Mouse (Mus musculus): Measurements from ENCODE around the gene Csmd2. TPM values are rescaled to one million over a fixed set of nuclear protein-coding genes. Genes with fewer than 3 reads are reported as not detected.

The Csmd2 gene
- total RNA-seq, 1 experiment, result 0.80 TPM

DNA sequence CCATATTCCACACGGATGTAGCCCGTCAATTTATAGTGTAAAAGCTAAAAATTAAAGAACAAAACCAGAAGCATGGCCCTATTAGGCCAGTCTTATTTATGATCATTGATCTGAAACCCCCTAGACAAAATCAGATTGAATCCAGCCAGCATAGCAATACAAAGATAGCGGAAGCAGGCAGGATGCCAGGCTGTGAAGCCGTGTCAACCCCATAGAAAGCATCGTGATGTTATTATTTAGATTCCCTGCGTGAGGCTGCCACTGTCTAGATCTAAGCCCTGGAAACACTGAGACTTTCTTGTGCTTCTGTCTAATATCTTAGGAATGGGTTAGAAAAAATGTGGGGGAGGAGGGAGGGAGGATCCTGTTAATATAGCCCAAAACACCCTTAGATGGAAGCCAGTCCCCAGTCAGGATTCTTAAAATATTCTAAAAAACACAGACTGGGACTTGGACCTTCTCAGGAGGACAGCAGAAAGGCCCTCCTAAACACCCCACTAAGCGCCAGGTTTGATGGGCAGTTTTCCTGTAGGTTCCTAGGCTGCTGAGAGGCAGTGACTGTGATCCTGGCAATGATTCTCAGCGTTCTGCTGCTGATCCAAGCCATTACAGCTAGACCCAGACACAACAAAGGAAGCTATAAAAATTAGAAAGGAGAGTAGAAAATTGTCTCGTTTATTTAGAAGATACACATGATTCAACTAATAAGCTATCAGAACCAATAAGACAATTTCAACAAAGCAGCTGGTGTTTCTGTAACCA lies 419.6 kb downstream of the Csmd2 start:
- H3K27ac ChIP-seq (ENCODE audit: insufficient read depth, low read depth, low read length, poor library complexity, severe bottlenecking), result no peak overlapping the region
- H3K9ac ChIP-seq (ENCODE audit: insufficient read depth, low read depth, low read length, poor library complexity, severe bottlenecking), result no peak overlapping the region
- in situ Hi-C loops (cut with MboI; ENCODE audit: low sequenced_read_pairs in 2 of 2, unreplicated experiment in 2 of 2), result no loop called here
- no peaks in the 10 kb centered on the region for H3K4me1 ChIP-seq (ENCODE audit: control insufficient read depth in 2 of 2, insufficient read depth in 2 of 2, low read length in 2 of 2, poor library complexity in 1 of 2)
- DNase-seq (ENCODE audit: low read depth, low spot score), result no peak
- no peak for TF ChIP-seq ZNF384 (IDR thresholded peaks at IDR 0.05; ENCODE audit: low read depth, low read length)
- TF ChIP-seq HCFC1 (IDR thresholded peaks at IDR 0.05; ENCODE audit: borderline replicate concordance, insufficient read depth, low read length), result no peak
- TF ChIP-seq MAFK (IDR thresholded peaks at IDR 0.05; ENCODE audit: insufficient read depth, low read depth, low read length), result no peak
- no peak for TF ChIP-seq CHD2 (IDR thresholded peaks at IDR 0.05; ENCODE audit: low read depth, low read length)
- no peak for TF ChIP-seq ZC3H11A (IDR thresholded peaks at IDR 0.05; ENCODE audit: borderline replicate concordance, low read depth, low read length)
- H3K36me3 ChIP-seq (ENCODE audit: control insufficient read depth, insufficient read depth, low read length, poor library complexity, severe bottlenecking), result no peaks in the 10 kb centered on the region
- no peaks in the 10 kb centered on the region for H3K9me3 ChIP-seq (ENCODE audit: control insufficient read depth, insufficient read depth, low read depth, low read length)
- H3K4me3 ChIP-seq (ENCODE audit: insufficient read depth in 1 of 2, low read depth in 1 of 2, low read length in 2 of 2, poor library complexity in 1 of 2, severe bottlenecking in 1 of 2), result no peak overlapping the region

GRCm38 (mm10) chr4:128411941-128412630 lies 424.4 kb downstream of the Csmd2 start:
- no peak for DNase-seq (ENCODE audit: low read depth, low spot score)
- Histone ChIP-seq H3K9me3 (ENCODE audit: control insufficient read depth, insufficient read depth, low read depth, low read length) (no peaks in the 10 kb centered on the region), H3K36me3 (ENCODE audit: control insufficient read depth, insufficient read depth, low read length, poor library complexity, severe bottlenecking) (no peaks in the 10 kb centered on the region), H3K4me1 (ENCODE audit: control insufficient read depth in 2 of 2, insufficient read depth in 2 of 2, low read length in 2 of 2, poor library complexity in 1 of 2) (no peaks in the 10 kb centered on the region), H3K9ac (ENCODE audit: insufficient read depth, low read depth, low read length, poor library complexity, severe bottlenecking) (no peak overlapping the region), H3K27ac (ENCODE audit: insufficient read depth, low read depth, low read length, poor library complexity, severe bottlenecking) (no peak overlapping the region), H3K4me3 (ENCODE audit: insufficient read depth in 1 of 2, low read depth in 1 of 2, low read length in 2 of 2, poor library complexity in 1 of 2, severe bottlenecking in 1 of 2) (no peak overlapping the region)
- TF ChIP-seq HCFC1 (IDR thresholded peaks at IDR 0.05; ENCODE audit: borderline replicate concordance, insufficient read depth, low read length) (no peak), CHD2 (IDR thresholded peaks at IDR 0.05; ENCODE audit: low read depth, low read length) (no peak), ZNF384 (IDR thresholded peaks at IDR 0.05; ENCODE audit: low read depth, low read length) (no peak), MAFK (IDR thresholded peaks at IDR 0.05; ENCODE audit: insufficient read depth, low read depth, low read length) (no peak), ZC3H11A (IDR thresholded peaks at IDR 0.05; ENCODE audit: borderline replicate concordance, low read depth, low read length) (no peak)
- in situ Hi-C loops (cut with MboI; ENCODE audit: low sequenced_read_pairs in 2 of 2, unreplicated experiment in 2 of 2), result no loop called here

DNA sequence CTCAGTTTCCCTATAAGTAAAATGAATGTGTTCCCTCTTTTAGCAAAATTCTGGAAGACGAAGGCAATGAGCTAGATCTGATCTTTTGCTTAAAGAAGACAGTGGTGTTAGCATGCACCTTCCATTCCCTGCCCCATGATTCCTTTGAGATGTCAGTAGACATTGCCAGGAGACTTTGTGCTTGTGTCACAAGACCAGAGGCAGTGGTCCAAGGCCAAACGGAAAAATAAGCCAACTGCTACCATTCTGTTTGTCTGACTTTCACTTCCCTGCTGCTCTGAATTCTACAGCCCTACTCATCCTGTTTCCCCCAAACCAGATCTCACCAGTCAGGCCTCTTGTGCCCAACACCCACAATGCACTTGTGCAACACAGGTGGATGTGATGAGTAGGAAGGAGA lies 427.1 kb downstream of the Csmd2 start:
- no peak for DNase-seq (ENCODE audit: low read depth, low spot score)
- Histone ChIP-seq H3K36me3 (ENCODE audit: control insufficient read depth, insufficient read depth, low read length, poor library complexity, severe bottlenecking) (no peaks in the 10 kb centered on the region), H3K9me3 (ENCODE audit: control insufficient read depth, insufficient read depth, low read depth, low read length) (no peaks in the 10 kb centered on the region), H3K9ac (ENCODE audit: insufficient read depth, low read depth, low read length, poor library complexity, severe bottlenecking) (no peak overlapping the region), H3K4me3 (ENCODE audit: insufficient read depth in 1 of 2, low read depth in 1 of 2, low read length in 2 of 2, poor library complexity in 1 of 2, severe bottlenecking in 1 of 2) (no peak overlapping the region), H3K27ac (ENCODE audit: insufficient read depth, low read depth, low read length, poor library complexity, severe bottlenecking) (no peak overlapping the region), H3K4me1 (ENCODE audit: control insufficient read depth in 2 of 2, insufficient read depth in 2 of 2, low read length in 2 of 2, poor library complexity in 1 of 2) (no peaks in the 10 kb centered on the region)
- TF ChIP-seq HCFC1 (IDR thresholded peaks at IDR 0.05; ENCODE audit: borderline replicate concordance, insufficient read depth, low read length) (no peak), CHD2 (IDR thresholded peaks at IDR 0.05; ENCODE audit: low read depth, low read length) (no peak), MAFK (IDR thresholded peaks at IDR 0.05; ENCODE audit: insufficient read depth, low read depth, low read length) (no peak), ZC3H11A (IDR thresholded peaks at IDR 0.05; ENCODE audit: borderline replicate concordance, low read depth, low read length) (no peak), ZNF384 (IDR thresholded peaks at IDR 0.05; ENCODE audit: low read depth, low read length) (no peak)
- in situ Hi-C loops (cut with MboI; ENCODE audit: low sequenced_read_pairs in 2 of 2, unreplicated experiment in 2 of 2), result no loop called here

DNA sequence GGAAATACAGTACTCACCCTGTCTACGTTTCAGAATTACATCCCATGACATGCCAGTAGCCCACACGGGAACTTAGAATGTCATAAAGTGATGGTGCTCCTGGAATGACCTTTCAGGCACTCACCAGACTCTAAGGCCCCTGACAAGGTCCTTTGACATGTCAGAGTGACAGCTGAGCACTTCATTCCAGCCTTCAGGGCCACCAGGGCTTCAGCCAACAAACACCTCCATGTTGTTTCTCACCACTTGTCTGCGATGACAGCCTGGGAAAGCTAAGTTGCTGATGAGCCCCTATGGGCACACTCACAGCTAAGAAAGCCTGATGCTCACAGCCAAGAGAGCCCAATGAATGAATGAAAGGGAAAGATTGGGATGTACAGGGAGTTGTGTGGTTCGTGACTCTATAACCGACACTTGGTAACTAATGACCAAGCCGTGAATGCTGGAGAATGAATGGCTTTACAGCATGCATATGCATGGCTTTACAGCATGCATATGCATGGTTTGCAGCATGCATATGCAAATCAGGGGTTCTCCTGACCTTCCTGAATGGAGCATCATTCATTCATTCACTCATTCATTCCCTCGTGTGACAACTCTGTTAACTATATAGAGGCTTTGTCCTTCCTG lies 432.4 kb downstream of the Csmd2 start:
- TF ChIP-seq ZNF384 (IDR thresholded peaks at IDR 0.05; ENCODE audit: low read depth, low read length), result no peak
- TF ChIP-seq CHD2 (IDR thresholded peaks at IDR 0.05; ENCODE audit: low read depth, low read length), result no peak
- no peak for TF ChIP-seq HCFC1 (IDR thresholded peaks at IDR 0.05; ENCODE audit: borderline replicate concordance, insufficient read depth, low read length)
- TF ChIP-seq MAFK (IDR thresholded peaks at IDR 0.05; ENCODE audit: insufficient read depth, low read depth, low read length), result no peak
- TF ChIP-seq ZC3H11A (IDR thresholded peaks at IDR 0.05; ENCODE audit: borderline replicate concordance, low read depth, low read length), result no peak
- H3K9me3 ChIP-seq (ENCODE audit: control insufficient read depth, insufficient read depth, low read depth, low read length), result no peaks in the 10 kb centered on the region
- H3K9ac ChIP-seq (ENCODE audit: insufficient read depth, low read depth, low read length, poor library complexity, severe bottlenecking), result no peak overlapping the region
- in situ Hi-C loops (cut with MboI; ENCODE audit: low sequenced_read_pairs in 2 of 2, unreplicated experiment in 2 of 2), result no loop called here
- no peak for DNase-seq (ENCODE audit: low read depth, low spot score)
- H3K36me3 ChIP-seq (ENCODE audit: control insufficient read depth, insufficient read depth, low read length, poor library complexity, severe bottlenecking), result no peaks in the 10 kb centered on the region
- no peak overlapping the region for H3K4me3 ChIP-seq (ENCODE audit: insufficient read depth in 1 of 2, low read depth in 1 of 2, low read length in 2 of 2, poor library complexity in 1 of 2, severe bottlenecking in 1 of 2)
- no peaks in the 10 kb centered on the region for H3K4me1 ChIP-seq (ENCODE audit: control insufficient read depth in 2 of 2, insufficient read depth in 2 of 2, low read length in 2 of 2, poor library complexity in 1 of 2)
- no peak overlapping the region for H3K27ac ChIP-seq (ENCODE audit: insufficient read depth, low read depth, low read length, poor library complexity, severe bottlenecking)
